Mouse (Mus musculus) kidney, embryonic 15.5 days (tissue): ENCODE results near the gene Nlrc5. TPM values are rescaled to one million over a fixed set of nuclear protein-coding genes. Genes with fewer than 3 reads are reported as not detected.

Experiments used
- ATAC-seq: fragments of 200-750 bp; cut with Nextera tagmentation; replicated peaks from 2 replicates; pipeline ENCODE4 v1.8.0; 2017; ENCODE audit warnings: moderate TSS enrichment; ENCODE audit not compliant: low FRiP score
- H3K27ac ChIP-seq: fragments of 300-500 bp; sonication (generic); 2 replicates; pipeline ENCODE4 v1.5.1; 2015; ENCODE audit warnings: mild to moderate bottlenecking, inconsistent platforms
- H3K27me3 ChIP-seq: fragments of 300-500 bp; sonication (generic); 2 replicates; pipeline ENCODE4 v1.6.1; 2015; ENCODE audit warnings: inconsistent platforms
- H3K36me3 ChIP-seq: fragments of 300-500 bp; sonication (generic); 2 replicates; pipeline ENCODE4 v1.6.1; 2015; ENCODE audit warnings: inconsistent platforms
- H3K4me1 ChIP-seq: fragments of 300-500 bp; sonication (generic); 2 replicates; pipeline ENCODE4 v1.6.1; 2015; ENCODE audit warnings: inconsistent platforms
- H3K4me2 ChIP-seq: fragments of 300-500 bp; sonication (generic); 2 replicates; pipeline ENCODE4 v1.6.1; 2015; ENCODE audit warnings: moderate library complexity, mild to moderate bottlenecking, inconsistent platforms
- H3K4me3 ChIP-seq: fragments of 300-500 bp; sonication (generic); replicated peaks from 2 replicates; pipeline ENCODE4 v1.5.1; 2015; ENCODE audit warnings: mild to moderate bottlenecking, inconsistent platforms
- H3K9ac ChIP-seq: fragments of 300-500 bp; sonication (generic); 2 replicates; pipeline ENCODE4 v1.6.1; 2015; ENCODE audit warnings: mild to moderate bottlenecking, inconsistent platforms
- H3K9me3 ChIP-seq: fragments of 300-500 bp; sonication (generic); replicated peaks from 2 replicates; pipeline ENCODE4 v1.6.1; 2016; ENCODE audit warnings: inconsistent platforms
- WGBS: fragments of 180-500 bp; shearing (Covaris S2); methylation state at CpG from one replicate; pipeline ENCODE4 v1.1.7; 2015; ENCODE audit warnings: mixed read lengths; 5-methylcytosine and 5-hydroxymethylcytosine counted together
- polyA plus RNA-seq: library from polyadenylated mRNA; unstranded; fragments of >200 nt; fragmentation: Nextera tagmentation; extraction: Ambion mirVana; gene quantifications from 2 replicates; pipeline ENCODE4 v1.2.1, GENCODE M21; 2015

Gene Nlrc5
- polyA plus RNA-seq, 1 experiment from 2014 or later: 0.22 TPM

DNA sequence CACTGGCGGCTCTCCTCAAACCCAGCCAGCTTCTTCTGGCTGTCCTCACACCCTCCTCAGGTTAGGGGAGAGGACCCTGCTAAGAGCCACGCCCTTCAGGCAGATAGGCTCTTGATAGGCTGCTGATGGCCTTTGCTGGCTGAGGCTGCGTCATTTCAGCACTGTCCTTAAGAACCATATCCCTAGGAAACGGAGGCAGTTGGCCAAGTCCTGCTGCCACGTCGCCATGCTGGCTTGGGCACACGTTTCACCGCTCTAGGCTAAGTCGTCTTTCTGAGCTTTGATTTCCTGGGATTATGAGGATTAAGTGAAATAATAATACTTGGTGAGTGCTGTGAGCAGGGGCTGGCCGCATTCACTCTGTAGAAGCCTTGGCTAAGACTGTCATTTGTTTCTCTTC, 84.2 kb downstream of the Nlrc5 start:
- no peak overlapping the region for H3K9ac ChIP-seq
- H3K4me2 ChIP-seq: no peak overlapping the region
- no peak overlapping the region for H3K4me3 ChIP-seq
- H3K9me3 ChIP-seq: no peaks in the 10 kb centered on the region
- no peak for ATAC-seq
- no peaks in the 10 kb centered on the region for H3K27me3 ChIP-seq
- H3K36me3 ChIP-seq: no peaks in the 10 kb centered on the region
- no peak overlapping the region for H3K27ac ChIP-seq
- 0 out of 2 replicates have a peak, but pooled peaks cover 2% of the 10 kb centered on the region for H3K4me1 ChIP-seq
- WGBS: 81% methylated on average over 10 of the region's 10 CpGs

DNA sequence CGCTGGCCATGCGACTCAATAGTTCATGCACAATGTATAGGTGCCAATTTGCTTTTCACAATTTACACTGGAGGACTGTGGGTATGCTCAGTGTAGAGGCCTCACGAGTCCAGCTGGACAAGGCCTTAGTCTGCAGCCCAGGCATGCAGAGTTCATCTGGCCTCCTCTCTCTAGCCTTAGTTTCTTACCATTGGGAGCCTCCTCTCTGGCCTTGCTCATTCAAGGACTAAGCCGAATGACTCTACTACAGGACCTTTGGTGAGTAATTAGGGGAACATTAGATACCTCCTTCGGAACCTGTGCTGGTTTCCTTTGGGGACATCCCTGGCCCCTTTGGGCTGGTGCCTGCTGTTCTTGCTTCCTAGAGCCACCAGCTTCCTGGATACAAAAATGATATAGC, 84.9 kb downstream of the Nlrc5 start:
- Histone ChIP-seq H3K4me1 (0 out of 2 replicates have a peak, but pooled peaks cover 2% of the 10 kb centered on the region), H3K4me3 (no peak overlapping the region)
- 89% methylated on average over 5 of the region's 5 CpGs for WGBS

DNA sequence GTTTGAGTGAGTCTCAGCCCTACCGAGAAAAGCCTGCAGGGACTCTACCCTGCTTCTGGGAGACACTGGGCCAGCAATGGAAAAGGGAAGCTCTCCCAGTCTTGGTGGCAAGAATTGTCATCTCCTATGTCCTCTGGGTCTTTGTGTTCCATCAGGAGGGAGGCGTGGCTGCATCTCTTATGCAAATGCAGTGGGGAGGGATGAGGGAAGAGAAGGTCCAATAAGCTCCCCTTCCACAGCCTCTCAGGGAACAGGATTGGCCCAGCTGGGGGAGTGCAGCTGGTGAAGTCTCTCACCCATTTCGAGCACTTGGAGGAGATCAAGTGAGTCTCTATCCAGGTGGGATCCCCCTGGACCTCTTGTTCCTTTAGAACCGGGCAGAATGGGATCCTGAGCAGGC, 87.3 kb downstream of the Nlrc5 start:
- Histone ChIP-seq H3K36me3 (no peaks in the 10 kb centered on the region), H3K27ac (no peak overlapping the region), H3K9ac (no peak overlapping the region), H3K4me1 (0 out of 2 replicates have a peak, but pooled peaks cover 2% of the 10 kb centered on the region), H3K4me3 (no peak overlapping the region), H3K4me2 (no peak overlapping the region), H3K27me3 (no peaks in the 10 kb centered on the region), H3K9me3 (no peaks in the 10 kb centered on the region)
- ATAC-seq: no peak
- WGBS: 68% methylated on average over 4 of the region's 4 CpGs

More for the DNA sequence above, 84.9 kb downstream of the Nlrc5 start:
- Histone ChIP-seq H3K27me3 (no peaks in the 10 kb centered on the region), H3K4me2 (no peak overlapping the region), H3K27ac (no peak overlapping the region), H3K9ac (no peak overlapping the region), H3K36me3 (no peaks in the 10 kb centered on the region), H3K9me3 (no peaks in the 10 kb centered on the region)
- no peak for ATAC-seq

DNA sequence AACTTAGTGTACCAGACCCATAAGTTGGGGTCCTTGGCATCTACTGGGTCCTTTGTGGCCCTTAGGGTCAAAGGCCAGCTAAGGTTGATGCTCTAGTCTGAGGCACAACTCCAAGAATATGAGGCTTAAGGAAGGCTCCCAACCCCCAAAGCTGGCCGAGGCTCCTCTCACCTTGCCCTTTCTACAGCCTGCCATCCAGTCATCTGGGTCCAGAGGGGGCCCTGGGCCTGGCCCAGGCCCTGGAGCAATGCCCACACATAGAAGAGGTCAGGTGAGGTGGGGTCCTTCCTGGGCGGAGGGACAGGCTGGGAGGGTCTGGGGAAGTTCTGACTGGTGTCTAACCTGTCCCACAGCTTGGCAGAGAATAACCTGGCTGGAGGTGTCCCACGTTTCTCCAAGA, 88.3 kb downstream of the Nlrc5 start:
- Histone ChIP-seq H3K27ac (no peak overlapping the region), H3K9ac (no peak overlapping the region), H3K36me3 (no peaks in the 10 kb centered on the region), H3K27me3 (no peaks in the 10 kb centered on the region), H3K9me3 (no peaks in the 10 kb centered on the region), H3K4me2 (no peak overlapping the region), H3K4me1 (no peaks in the 10 kb centered on the region), H3K4me3 (no peak overlapping the region)
- WGBS: 67% methylated on average over 3 of the region's 3 CpGs
- no peak for ATAC-seq

DNA sequence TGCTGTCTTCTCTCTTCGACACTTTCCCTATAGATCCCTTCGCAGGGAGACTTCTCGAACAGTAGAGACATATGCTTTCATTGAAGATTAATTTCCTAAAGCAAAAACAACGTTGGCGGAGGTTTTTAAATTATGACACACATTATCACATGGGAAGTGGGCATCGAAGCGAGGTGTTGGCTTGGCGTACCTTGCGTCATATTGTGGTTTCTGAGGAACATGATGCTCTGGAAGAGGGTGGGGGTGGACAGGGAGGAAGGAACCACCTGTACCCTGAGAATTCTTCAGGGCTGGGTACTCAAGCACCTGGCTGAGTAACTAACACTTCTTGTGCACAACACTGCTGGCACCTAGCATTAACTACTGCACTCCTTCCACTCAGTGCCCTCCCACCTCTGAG, 90.4 kb downstream of the Nlrc5 start:
- no peak overlapping the region for H3K4me2 ChIP-seq

DNA sequence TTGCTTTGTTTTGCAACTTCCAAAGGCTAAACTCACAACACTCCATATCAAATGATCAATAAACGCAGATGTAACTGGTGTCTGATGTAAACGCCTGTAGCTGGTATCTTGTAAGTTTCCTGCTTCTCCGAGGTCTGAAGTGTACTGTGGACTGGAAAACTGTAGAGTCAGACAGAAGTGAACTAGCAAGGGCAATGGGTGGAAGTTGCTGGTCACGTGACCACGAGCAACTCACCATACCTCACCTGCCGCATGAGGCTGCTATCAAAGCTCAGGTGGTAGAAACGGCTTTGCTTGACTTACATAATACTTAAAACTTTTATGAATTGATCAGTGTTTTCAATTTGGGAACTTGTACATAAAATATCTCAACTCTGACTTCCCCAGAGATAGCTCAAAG, 93.0 kb downstream of the Nlrc5 start:
- 84% methylated on average over 7 of the region's 7 CpGs for WGBS
- H3K4me3 ChIP-seq: no peak overlapping the region
- no peak overlapping the region for H3K4me2 ChIP-seq
- H3K4me1 ChIP-seq: peaks cover 5% of the 10 kb centered on the region
- H3K36me3 ChIP-seq: no peaks in the 10 kb centered on the region
- H3K9ac ChIP-seq: no peak overlapping the region
- H3K27me3 ChIP-seq: peaks cover 12% of the 10 kb centered on the region
- no peaks in the 10 kb centered on the region for H3K9me3 ChIP-seq
- no peak for ATAC-seq
- H3K27ac ChIP-seq: no peak overlapping the region

More for the DNA sequence above, 90.4 kb downstream of the Nlrc5 start:
- Histone ChIP-seq H3K36me3 (no peaks in the 10 kb centered on the region), H3K27ac (no peak overlapping the region), H3K9ac (no peak overlapping the region), H3K4me1 (no peaks in the 10 kb centered on the region), H3K27me3 (no peaks in the 10 kb centered on the region), H3K9me3 (no peaks in the 10 kb centered on the region), H3K4me3 (no peak overlapping the region)
- ATAC-seq: no peak
- WGBS: 81% methylated on average over 9 of the region's 9 CpGs

DNA sequence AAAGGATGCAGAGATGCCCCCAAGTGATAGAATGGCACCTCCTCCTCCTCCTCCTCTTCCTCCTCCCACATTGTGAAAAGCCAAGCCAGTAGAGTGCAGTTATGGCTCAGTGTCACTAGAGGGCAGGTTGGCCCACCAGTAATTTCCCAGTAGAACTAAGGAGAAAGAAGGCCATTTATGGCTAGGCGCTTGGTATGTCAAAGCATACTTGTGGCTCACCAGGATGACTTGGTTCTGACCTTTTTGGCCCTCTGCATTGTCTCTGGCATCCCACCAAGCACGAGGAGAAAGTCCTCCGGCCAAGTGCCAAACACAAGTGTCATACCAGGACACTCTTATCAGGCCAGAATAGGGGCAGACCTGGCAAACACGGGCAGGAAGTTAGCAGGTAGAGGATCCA, 94.1 kb downstream of the Nlrc5 start:
- no peaks in the 10 kb centered on the region for H3K9me3 ChIP-seq
- H3K27me3 ChIP-seq: peaks cover 20% of the 10 kb centered on the region
- H3K36me3 ChIP-seq: no peaks in the 10 kb centered on the region
- no peak overlapping the region for H3K4me2 ChIP-seq
- H3K27ac ChIP-seq: no peak overlapping the region
- ATAC-seq: no peak
- whole genome bisulfite sequencing: 52% methylated on average over 4 of the region's 4 CpGs
- H3K9ac ChIP-seq: no peak overlapping the region
- H3K4me1 ChIP-seq: peaks cover 14% of the 10 kb centered on the region
- H3K4me3 ChIP-seq: no peak overlapping the region

DNA sequence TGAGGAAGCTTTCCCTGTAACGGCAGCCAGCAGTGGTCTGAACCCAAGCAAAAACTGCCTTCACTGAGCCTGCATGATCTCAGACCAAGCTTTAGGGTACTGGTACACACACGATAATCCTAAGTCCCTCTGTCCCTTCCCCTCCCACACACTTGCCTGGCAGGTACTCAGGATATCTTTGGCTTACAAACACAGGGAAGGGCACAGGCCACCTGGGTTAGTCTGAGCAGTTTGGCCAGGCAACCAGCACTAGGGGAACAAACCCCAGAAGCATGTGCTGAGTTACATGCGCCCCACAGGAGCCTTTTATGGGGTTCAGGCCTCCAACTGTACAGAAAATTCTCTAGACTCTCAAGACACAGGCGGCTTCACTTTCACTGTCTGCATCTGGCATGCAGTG, 95.7 kb downstream of the Nlrc5 start:
- Histone ChIP-seq H3K36me3 (no peaks in the 10 kb centered on the region), H3K27me3 (peaks cover 34% of the 10 kb centered on the region), H3K27ac (no peak overlapping the region), H3K4me1 (peaks cover 30% of the 10 kb centered on the region), H3K9ac (no peak overlapping the region), H3K4me3 (no peak overlapping the region), H3K4me2 (no peak overlapping the region), H3K9me3 (no peaks in the 10 kb centered on the region)
- 67% methylated on average over 4 of the region's 4 CpGs for WGBS
- ATAC-seq: no peak

DNA sequence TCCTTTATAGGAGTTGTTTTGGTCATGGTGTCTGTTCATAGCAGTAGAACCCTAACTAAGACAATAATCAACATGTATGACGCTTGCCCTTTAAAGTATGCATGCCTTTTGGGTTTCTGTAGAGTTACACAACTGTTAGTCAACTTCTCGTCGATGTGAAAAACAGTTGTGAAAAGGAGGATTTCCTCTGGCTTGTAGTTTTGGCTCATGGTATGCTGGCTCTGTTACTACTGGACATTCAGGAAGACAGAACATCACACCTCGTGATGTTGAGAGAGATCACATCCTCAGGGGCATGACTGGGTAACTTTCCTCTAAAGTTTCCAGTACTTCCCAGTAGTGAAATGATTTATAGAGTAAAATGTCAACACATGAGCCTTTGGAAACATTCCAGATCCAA, 96.5 kb downstream of the Nlrc5 start:
- Histone ChIP-seq H3K4me1 (peaks cover 32% of the 10 kb centered on the region), H3K9me3 (no peaks in the 10 kb centered on the region), H3K27me3 (peaks cover 38% of the 10 kb centered on the region), H3K9ac (no peak overlapping the region), H3K27ac (no peak overlapping the region), H3K36me3 (no peaks in the 10 kb centered on the region), H3K4me3 (no peak overlapping the region), H3K4me2 (no peak overlapping the region)
- ATAC-seq: no peak
- 87% methylated on average over 4 of the region's 4 CpGs for whole genome bisulfite sequencing

DNA sequence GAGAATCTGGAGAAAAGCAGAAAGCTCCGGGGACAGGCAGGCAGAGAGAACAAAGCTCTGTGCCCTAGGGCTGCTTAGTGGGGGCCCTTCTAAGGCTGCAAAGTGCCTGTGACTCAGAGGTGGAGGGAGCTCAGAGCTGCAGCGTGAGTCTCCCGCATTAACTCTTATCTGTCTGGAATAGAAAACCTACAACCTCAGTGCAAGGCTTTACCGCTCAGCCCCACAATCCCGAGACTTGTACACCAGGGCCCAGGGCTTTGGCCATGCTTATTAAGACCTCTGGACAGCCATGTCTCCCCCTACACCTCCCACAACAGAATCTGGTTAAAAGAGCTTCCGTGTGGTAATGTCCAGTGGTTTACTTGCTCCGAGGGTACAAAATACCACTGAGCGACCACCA, 97.8 kb downstream of the Nlrc5 start:
- no peaks in the 10 kb centered on the region for H3K36me3 ChIP-seq
- ATAC-seq: no peak
- H3K4me2 ChIP-seq: peak overlapping the region; percentile 99
- no peaks in the 10 kb centered on the region for H3K9me3 ChIP-seq
- no peak overlapping the region for H3K9ac ChIP-seq
- no peak overlapping the region for H3K27ac ChIP-seq
- peak overlapping the region; percentile 78 for H3K4me3 ChIP-seq
- WGBS: 3% methylated on average over 8 of the region's 8 CpGs
- H3K4me1 ChIP-seq: peaks cover 35% of the 10 kb centered on the region
- peaks cover 42% of the 10 kb centered on the region for H3K27me3 ChIP-seq

DNA sequence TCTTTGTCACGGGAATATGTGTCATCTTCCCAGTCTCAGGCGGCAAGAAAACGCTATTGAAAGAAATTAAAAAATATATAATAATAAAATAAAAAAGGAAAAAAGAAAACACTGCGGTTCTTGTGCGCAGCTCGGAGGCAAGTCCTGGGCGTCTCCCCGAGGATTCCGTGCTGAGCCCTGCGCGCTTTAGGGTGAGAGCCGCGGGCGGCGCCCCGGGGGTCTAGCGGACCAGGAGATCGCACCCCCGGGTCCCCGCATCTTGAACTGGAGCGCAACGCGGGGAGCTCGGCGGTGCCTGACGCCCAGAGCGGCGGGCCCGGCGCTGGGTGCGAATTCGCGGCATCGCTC, 98.3 kb downstream of the Nlrc5 start:
- Histone ChIP-seq H3K4me1 (peaks cover 35% of the 10 kb centered on the region), H3K4me2 (peak overlapping the region; percentile 99), H3K9ac (peak overlapping the region; percentile 68), H3K36me3 (no peaks in the 10 kb centered on the region), H3K4me3 (peak overlapping the region; percentile 78), H3K27me3 (peaks cover 42% of the 10 kb centered on the region), H3K9me3 (no peaks in the 10 kb centered on the region), H3K27ac (no peak overlapping the region)
- WGBS: under 1% methylated on average over 34 of the region's 34 CpGs
- ATAC-seq: no peak; the same call in 1 of the 2 replicates

DNA sequence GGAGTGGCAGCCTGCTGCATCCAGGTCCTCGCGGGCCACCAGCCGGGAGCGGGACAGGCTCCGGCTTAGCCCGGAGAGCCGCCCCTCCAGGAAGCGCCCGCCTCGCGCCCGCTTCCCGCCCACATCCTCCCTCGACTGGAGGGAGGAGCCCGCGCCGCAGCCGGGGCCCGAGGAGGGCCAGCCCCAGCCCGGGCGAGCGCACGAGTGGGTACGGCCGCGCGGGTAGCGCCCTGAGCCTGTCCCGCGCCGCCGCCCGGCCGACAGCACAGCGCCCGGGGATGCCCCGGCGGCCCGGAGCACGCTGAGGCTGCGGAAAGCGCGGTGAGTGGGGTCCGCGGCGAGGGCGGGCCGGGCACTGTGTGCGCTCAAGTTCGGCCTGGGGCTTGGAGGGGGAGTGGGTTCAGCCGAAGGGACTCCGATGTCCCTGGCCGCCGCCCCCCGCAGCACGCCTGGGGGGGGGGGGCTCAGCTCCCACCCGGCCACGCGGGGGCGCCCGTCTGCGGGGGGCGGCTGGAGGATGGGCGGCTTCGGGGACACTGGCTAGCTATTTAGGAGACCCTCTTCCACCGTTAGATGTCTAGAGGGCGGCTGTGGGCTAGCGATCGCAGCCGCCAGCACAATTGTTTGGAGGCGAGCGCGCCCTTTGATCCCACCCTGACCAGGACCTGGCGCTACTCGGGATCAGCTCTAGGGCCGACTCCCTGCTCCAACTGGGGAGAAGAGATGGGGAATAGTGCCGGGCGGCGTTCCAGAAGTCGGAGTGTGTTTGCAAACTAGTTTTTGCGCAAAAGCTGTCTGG, 98.9 kb downstream of the Nlrc5 start, which contains the start of gene Cpne2:
Gene Cpne2, plus strand, starts transcription at position 118 of the 799 bp plus-strand sequence.
- peak; percentile 91 for ATAC-seq
- H3K27me3 ChIP-seq: peaks cover 42% of the 10 kb centered on the region
- under 1% methylated on average over 77 of the region's 81 CpGs for WGBS
- peaks cover 35% of the 10 kb centered on the region for H3K4me1 ChIP-seq
- H3K36me3 ChIP-seq: no peaks in the 10 kb centered on the region
- H3K4me3 ChIP-seq: peak within 1 kb of the TSS; percentile 78
- peak within 1 kb of the TSS; percentile 68 for H3K9ac ChIP-seq
- no peaks in the 10 kb centered on the region for H3K9me3 ChIP-seq
- no peak within 1 kb of the TSS for H3K27ac ChIP-seq
- peak within 1 kb of the TSS; percentile 99 for H3K4me2 ChIP-seq

DNA sequence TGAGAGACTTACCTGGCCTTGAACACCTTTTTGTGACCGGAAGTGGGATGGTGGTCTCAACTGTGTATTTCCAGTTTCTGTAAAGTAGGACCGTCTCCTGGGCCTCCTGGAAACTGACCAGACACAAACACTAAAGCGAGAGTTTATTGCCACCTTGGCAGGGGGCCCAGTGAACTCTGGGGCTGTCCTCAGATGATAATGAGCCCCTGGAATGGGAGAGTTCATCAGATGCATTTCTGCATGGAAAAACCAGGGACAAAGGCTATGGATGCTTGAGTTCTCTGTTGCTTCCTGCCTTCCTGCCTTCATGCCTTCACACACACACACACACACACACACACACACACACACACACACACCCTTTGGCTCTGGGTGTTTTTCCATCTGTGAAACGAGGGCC, 100.5 kb downstream of the Nlrc5 start:
- no peak overlapping the region for H3K27ac ChIP-seq
- ATAC-seq: no peak
- H3K9me3 ChIP-seq: no peaks in the 10 kb centered on the region
- no peak overlapping the region for H3K4me3 ChIP-seq
- no peaks in the 10 kb centered on the region for H3K36me3 ChIP-seq
- 35% methylated on average over 4 of the region's 4 CpGs for WGBS
- no peak overlapping the region for H3K9ac ChIP-seq
- no peak overlapping the region for H3K4me2 ChIP-seq
- peaks cover 35% of the 10 kb centered on the region for H3K4me1 ChIP-seq
- peaks cover 42% of the 10 kb centered on the region for H3K27me3 ChIP-seq
